Mouse (Mus musculus) liver, postnatal 0 days (tissue): ENCODE results near the gene Gldc. TPM values are rescaled to one million over a fixed set of nuclear protein-coding genes. Genes with fewer than 3 reads are reported as not detected.

Experiments used
- ATAC-seq: fragments of 200-750 bp; cut with Nextera tagmentation; 2 replicates; pipeline ENCODE4 v1.8.0; 2017; ENCODE audit warnings: mild to moderate bottlenecking, moderate library complexity
- DNase-seq: peaks from one replicate; pipeline ENCODE4 v3.0.0-alpha.2; 2016
- H3K27ac ChIP-seq: fragments of 300-500 bp; sonication (generic); 2 replicates; pipeline ENCODE4 v1.5.1; 2014; ENCODE audit warnings: antibody characterized with exemption, moderate library complexity, mild to moderate bottlenecking, low read depth
- H3K27me3 ChIP-seq: fragments of 300-500 bp; sonication (generic); 2 replicates; pipeline ENCODE4 v1.6.1; 2014; ENCODE audit warnings: low read length, control low read depth, mixed read lengths; ENCODE audit not compliant: insufficient read depth
- H3K36me3 ChIP-seq: fragments of 300-500 bp; sonication (generic); replicated peaks from 2 replicates; pipeline ENCODE4 v1.6.1; 2014; ENCODE audit warnings: mild to moderate bottlenecking, control low read depth, low read length, moderate library complexity, mixed read lengths; ENCODE audit not compliant: insufficient read depth
- H3K4me1 ChIP-seq: fragments of 300-500 bp; sonication (generic); 2 replicates; pipeline ENCODE4 v1.6.1; 2014; ENCODE audit warnings: antibody characterized with exemption, mild to moderate bottlenecking, control low read depth; ENCODE audit not compliant: insufficient read depth
- H3K4me2 ChIP-seq: fragments of 300-500 bp; sonication (generic); 2 replicates; pipeline ENCODE4 v1.6.1; 2014; ENCODE audit warnings: low read depth, mild to moderate bottlenecking, low read length, moderate library complexity, mixed read lengths
- H3K4me3 ChIP-seq: fragments of 300-500 bp; sonication (generic); 2 replicates; pipeline ENCODE4 v1.5.1; 2014; ENCODE audit warnings: low read depth, low read length
- H3K9ac ChIP-seq: fragments of 300-500 bp; sonication (generic); replicated peaks from 2 replicates; pipeline ENCODE4 v1.6.1; 2014; ENCODE audit warnings: mild to moderate bottlenecking, moderate library complexity
- H3K9me3 ChIP-seq: fragments of 300-500 bp; sonication (generic); 2 replicates; pipeline ENCODE4 v1.6.1; 2016; ENCODE audit warnings: mild to moderate bottlenecking, control low read depth, low read length, mixed read lengths
- CTCF ChIP-seq: sonication (generic); IDR thresholded peaks from 2 replicates; pipeline ENCODE4 v1.5.1; 2016; ENCODE audit warnings: antibody characterized with exemption, low read depth
- EP300 ChIP-seq: IDR thresholded peaks from 2 replicates; pipeline ENCODE4 v1.6.1; 2016; ENCODE audit warnings: antibody characterized with exemption, low read depth, mild to moderate bottlenecking
- WGBS: fragments of 180-500 bp; shearing (Covaris S2); extraction: QIAGEN DNeasy Blood & Tissue Kit; methylation state at CpG from one replicate; pipeline ENCODE4 v1.1.7; 2014; ENCODE audit not compliant: insufficient replicate concordance; 5-methylcytosine and 5-hydroxymethylcytosine counted together
- polyA plus RNA-seq: library from polyadenylated mRNA; unstranded; fragments of >200 nt; fragmentation: Nextera tagmentation; extraction: Ambion mirVana; gene quantifications from 2 replicates; pipeline ENCODE4 v1.2.1, GENCODE M21; 2015

Gene Gldc
- polyA plus RNA-seq, 1 experiment from 2014 or later = 33.2 TPM

DNA sequence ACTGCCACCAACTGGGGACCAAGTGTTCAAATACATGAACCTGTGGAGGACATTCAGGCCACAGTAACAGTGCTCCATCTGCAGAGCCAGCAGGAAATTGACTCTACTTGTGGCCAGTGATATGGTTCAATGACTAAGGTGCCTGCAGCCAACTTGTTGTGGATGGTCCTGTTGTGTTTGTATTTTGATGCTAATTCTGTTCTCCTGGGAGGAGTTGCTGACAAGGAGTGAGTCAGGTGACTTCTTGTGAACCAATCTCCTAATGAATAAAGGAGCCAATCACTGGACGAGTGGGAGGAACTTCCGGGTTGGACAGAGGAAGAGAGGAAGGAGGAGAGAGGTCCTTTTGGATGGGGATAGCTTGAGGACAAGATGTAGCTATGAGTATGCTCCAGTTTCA is 10.3 kb upstream of the Gldc start:
- no peaks in the 10 kb centered on the region for H3K27me3 ChIP-seq
- no peak overlapping the region for H3K9ac ChIP-seq
- H3K9me3 ChIP-seq = no peaks in the 10 kb centered on the region
- DNase-seq = no peak
- ATAC-seq = no peak
- H3K4me1 ChIP-seq = no peaks in the 10 kb centered on the region
- H3K27ac ChIP-seq = no peak overlapping the region
- H3K36me3 ChIP-seq = no peaks in the 10 kb centered on the region
- no peak overlapping the region for H3K4me2 ChIP-seq
- WGBS = 66% methylated on average over 2 of the region's 2 CpGs
- H3K4me3 ChIP-seq = no peak overlapping the region
- no peak for TF ChIP-seq EP300
- TF ChIP-seq CTCF = no peak

DNA sequence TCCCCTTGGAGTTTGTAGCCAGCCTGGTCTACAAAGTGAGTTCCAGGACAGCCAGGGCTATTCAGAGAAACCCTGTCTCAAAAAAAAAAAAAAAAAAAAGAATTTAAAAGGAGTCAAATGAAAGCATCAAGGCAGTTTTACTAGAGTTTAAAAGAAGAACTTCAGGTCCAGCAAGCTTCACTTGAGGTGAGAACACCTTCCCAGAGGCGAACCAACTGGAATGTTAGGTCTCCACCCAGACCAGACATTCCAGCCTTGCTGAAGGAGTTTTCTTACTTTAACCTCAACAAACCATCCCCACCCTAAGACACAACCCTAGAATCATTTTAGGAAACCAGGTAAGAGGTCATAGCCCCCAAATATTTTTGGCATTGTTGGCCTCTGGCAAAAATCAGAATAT is 4.8 kb upstream of the Gldc start:
- no peak overlapping the region for H3K4me3 ChIP-seq

DNA sequence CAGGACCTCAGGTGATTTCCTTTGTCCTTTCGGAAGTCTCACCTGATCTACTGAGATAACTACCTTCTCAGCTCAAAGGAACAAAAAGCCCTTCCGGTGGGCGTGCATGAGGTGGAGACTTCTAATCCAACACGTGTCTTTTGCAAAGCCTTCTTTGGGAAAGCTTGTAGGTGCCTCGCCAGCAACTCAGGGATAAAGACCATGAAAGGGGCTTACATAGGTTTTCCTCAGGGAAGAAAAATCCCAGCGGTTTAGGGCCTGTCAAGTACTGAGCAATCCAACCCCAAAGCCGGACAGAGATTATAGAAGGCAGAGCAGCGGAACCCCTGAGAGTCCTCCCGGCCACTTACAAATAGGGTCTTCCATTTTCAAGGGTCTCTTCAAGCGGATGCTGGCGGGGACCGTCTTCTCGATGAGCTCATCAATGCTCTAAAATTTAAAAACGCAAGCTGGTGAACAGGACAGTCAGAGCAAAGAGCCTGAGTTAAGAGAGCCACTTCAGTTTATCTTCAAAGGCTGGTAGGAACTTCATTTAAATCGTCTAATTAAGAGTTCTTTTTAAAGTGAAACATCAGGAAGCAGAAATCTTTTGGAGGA is 1.1 kb downstream of the Gldc start:
- no peaks in the 10 kb centered on the region for H3K9me3 ChIP-seq
- peak overlapping the region; percentile 12 for H3K9ac ChIP-seq
- H3K4me2 ChIP-seq = peak overlapping the region; percentile 74
- peak overlapping the region; percentile 56 for H3K4me3 ChIP-seq
- DNase-seq = no peak
- ATAC-seq = no peak
- H3K36me3 ChIP-seq = no peaks in the 10 kb centered on the region
- TF ChIP-seq EP300 (no peak), CTCF (no peak)
- peaks cover 8% of the 10 kb centered on the region for H3K4me1 ChIP-seq
- 0 out of 2 replicates have a peak, but pooled peaks cover 4% of the 10 kb centered on the region for H3K27me3 ChIP-seq
- WGBS = 8% methylated on average over 15 of the region's 15 CpGs
- no peak overlapping the region for H3K27ac ChIP-seq

More for the DNA sequence above, 4.8 kb upstream of the Gldc start:
- Histone ChIP-seq H3K4me1 (no peaks in the 10 kb centered on the region), H3K9me3 (no peaks in the 10 kb centered on the region), H3K36me3 (no peaks in the 10 kb centered on the region), H3K27me3 (0 out of 2 replicates have a peak, but pooled peaks cover 3% of the 10 kb centered on the region), H3K27ac (no peak overlapping the region), H3K4me2 (no peak overlapping the region), H3K9ac (no peak overlapping the region)
- no peak for TF ChIP-seq CTCF
- no peak for TF ChIP-seq EP300
- 88% methylated on average over 1 of the region's 1 CpGs for WGBS
- ATAC-seq (no peak), DNase-seq (no peak)

DNA sequence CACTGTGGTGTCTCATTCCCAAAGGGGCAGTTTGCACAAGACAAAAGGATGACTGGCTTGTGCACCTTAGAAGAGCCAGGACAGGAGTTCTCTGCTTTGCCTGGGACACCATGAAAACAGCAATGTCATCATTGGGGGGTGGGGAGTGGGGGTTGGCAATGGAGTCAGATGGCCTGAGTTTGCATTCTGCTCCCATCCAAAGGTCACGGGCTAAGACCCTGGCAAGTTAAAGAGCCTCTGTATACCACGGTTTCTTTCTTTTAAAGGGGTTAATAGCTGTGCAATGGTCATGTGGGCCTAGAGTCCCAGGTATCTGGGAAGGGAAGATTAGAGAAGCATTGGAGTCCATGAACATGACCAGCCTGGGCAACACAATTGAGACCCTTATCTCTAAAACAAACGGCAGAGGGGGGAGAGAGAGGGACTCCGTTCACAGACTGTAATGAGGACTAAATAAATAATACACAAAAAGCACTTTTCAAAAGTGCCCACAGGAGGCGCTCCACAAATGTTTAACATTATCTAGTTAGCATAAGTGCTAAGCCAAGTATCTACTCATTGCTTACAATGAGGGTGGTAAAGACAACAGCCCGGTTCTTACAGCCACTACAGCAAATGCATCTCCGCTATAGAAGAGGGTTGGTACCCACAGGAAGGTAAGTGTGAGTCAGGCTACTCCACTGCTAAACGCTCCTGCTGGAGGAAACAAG is 3.7 kb downstream of the Gldc start:
- H3K27me3 ChIP-seq = 0 out of 2 replicates have a peak, but pooled peaks cover 4% of the 10 kb centered on the region
- H3K4me2 ChIP-seq = no peak overlapping the region; the same call in 1 of the 2 replicates
- no peaks in the 10 kb centered on the region for H3K9me3 ChIP-seq
- DNase-seq = no peak
- H3K36me3 ChIP-seq = no peaks in the 10 kb centered on the region
- H3K4me1 ChIP-seq = peaks cover 8% of the 10 kb centered on the region
- H3K4me3 ChIP-seq = no peak overlapping the region
- ATAC-seq = no peak
- no peak overlapping the region for H3K9ac ChIP-seq
- TF ChIP-seq EP300 (no peak), CTCF (no peak)
- 55% methylated on average over 8 of the region's 8 CpGs for WGBS
- no peak overlapping the region for H3K27ac ChIP-seq

DNA sequence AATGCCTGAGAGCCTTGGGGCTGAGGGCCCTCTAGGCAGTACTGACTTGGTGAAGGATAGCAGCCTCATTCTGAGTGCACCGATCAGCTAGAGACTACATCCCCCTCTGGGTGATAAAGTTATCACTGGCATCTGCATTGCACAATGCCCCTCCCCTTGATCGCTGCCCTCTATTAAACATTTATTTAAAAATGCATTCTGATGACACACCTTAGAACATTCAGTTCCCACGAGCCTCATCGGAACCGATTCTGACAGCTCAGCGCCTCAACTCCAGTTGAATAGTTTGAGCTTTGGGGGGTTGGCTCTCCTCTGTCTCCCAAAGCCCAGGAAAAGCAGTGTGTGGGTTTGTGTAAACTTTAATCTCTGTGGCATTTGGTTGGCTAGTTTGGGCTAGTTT is 4.9 kb downstream of the Gldc start:
- WGBS = 68% methylated on average over 6 of the region's 6 CpGs
- Histone ChIP-seq H3K4me2 (no peak overlapping the region), H3K27me3 (0 out of 2 replicates have a peak, but pooled peaks cover 4% of the 10 kb centered on the region), H3K9me3 (no peaks in the 10 kb centered on the region), H3K27ac (peak overlapping the region; percentile 9; the same call in 1 of the 2 replicates), H3K36me3 (no peaks in the 10 kb centered on the region), H3K4me3 (no peak overlapping the region), H3K4me1 (peaks cover 8% of the 10 kb centered on the region), H3K9ac (no peak overlapping the region)
- no peak for TF ChIP-seq CTCF
- peak; percentile 74; the same call in 1 of the 2 replicates for TF ChIP-seq EP300
- DNase-seq = no peak
- ATAC-seq = peak; percentile 55

DNA sequence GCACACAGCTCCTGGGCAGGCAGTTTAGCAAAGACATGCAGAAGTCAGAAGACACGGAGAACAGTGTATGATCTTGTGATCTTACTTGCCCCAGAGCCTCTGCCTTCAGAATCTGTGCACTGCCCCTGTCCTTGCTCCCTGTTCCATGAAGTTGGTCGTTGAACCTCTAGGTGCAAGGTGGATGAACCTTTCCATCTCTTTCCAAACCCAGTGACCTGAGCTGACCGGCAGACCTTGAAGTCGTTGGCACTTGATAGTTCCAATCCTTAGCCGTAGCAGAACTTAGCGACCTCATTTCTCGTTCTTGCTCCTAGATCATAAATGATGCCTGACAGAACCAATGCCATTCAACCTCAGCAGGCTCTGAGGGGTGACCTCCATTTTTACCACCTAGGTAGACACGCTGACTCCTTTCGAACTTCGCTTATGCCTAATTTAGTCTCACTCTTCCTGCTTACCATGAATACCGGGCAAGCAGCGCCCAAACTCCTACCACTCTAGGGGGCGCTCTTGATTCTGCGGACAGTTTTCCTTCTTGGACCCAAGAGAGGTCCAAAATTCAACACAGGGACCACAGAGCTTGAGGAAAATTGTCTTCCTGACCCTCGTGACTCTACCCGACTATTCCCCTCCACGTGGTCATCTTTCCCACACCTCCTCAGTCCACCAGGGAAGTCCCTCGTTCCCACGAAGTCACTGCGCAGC is 8.3 kb downstream of the Gldc start:
- Histone ChIP-seq H3K4me1 (peaks cover 8% of the 10 kb centered on the region), H3K4me2 (no peak overlapping the region), H3K36me3 (no peaks in the 10 kb centered on the region), H3K27me3 (no peaks in the 10 kb centered on the region), H3K27ac (no peak overlapping the region), H3K9ac (no peak overlapping the region), H3K9me3 (no peaks in the 10 kb centered on the region), H3K4me3 (no peak overlapping the region)
- TF ChIP-seq CTCF (no peak), EP300 (no peak)
- DNase-seq (no peak), ATAC-seq (no peak)
- 75% methylated on average over 20 of the region's 20 CpGs for WGBS
